Mouse (Mus musculus) cerebellum, adult (tissue): ENCODE measurements around the gene Rai14.

ENCODE experiments used
- ATAC-seq: cut with Nextera tagmentation; 2 replicates; pipeline ENCODE4 v1.9.2; 2017; ENCODE audit warnings: mild to moderate bottlenecking, moderate library complexity, mixed read lengths; ENCODE audit not compliant: insufficient number of reproducible peaks, low FRiP score, low TSS enrichment

The Rai14 gene

GRCm38 (mm10) chr15:10714409-10715138, at the start of gene Rai14:
TSS of gene Rai14 (minus strand) at chr15:10714624.
- ATAC-seq, result peak; percentile 46

GRCm38 (mm10) chr15:10761441-10761840, 47.0 kb upstream of the Rai14 start:
- ATAC-seq, result no peak

- ATAC-seq, result no peak
These were observed 45.6 kb upstream of the Rai14 start for GRCm38 (mm10) chr15:10760006-10760405.

- no peak for ATAC-seq
These were observed 45.0 kb upstream of the Rai14 start for GRCm38 (mm10) chr15:10759440-10759839.

- no peak for ATAC-seq
These were observed 44.4 kb upstream of the Rai14 start for GRCm38 (mm10) chr15:10758808-10759207.

GRCm38 (mm10) chr15:10751141-10751540, 36.7 kb upstream of the Rai14 start:
- no peak for ATAC-seq

GRCm38 (mm10) chr15:10750339-10750738, 35.9 kb upstream of the Rai14 start:
- ATAC-seq, result no peak

- ATAC-seq, result no peak
These were observed 35.3 kb upstream of the Rai14 start for GRCm38 (mm10) chr15:10749678-10750077.

GRCm38 (mm10) chr15:10747638-10748037, 33.2 kb upstream of the Rai14 start:
- ATAC-seq, result no peak

GRCm38 (mm10) chr15:10747226-10747625, 32.8 kb upstream of the Rai14 start:
- ATAC-seq, result no peak

GRCm38 (mm10) chr15:10746303-10747051, 32.1 kb upstream of the Rai14 start:
- no peak for ATAC-seq

GRCm38 (mm10) chr15:10742441-10742840, 28.0 kb upstream of the Rai14 start:
- ATAC-seq, result no peak

GRCm38 (mm10) chr15:10739279-10739678, 24.9 kb upstream of the Rai14 start:
- ATAC-seq, result no peak

- ATAC-seq, result no peak
These were observed 24.1 kb upstream of the Rai14 start for GRCm38 (mm10) chr15:10738354-10739142.

GRCm38 (mm10) chr15:10735948-10736347, 21.5 kb upstream of the Rai14 start:
- ATAC-seq, result no peak

- no peak for ATAC-seq
These were observed 20.8 kb upstream of the Rai14 start for GRCm38 (mm10) chr15:10735216-10735615.

- ATAC-seq, result no peak
These were observed 17.0 kb upstream of the Rai14 start for GRCm38 (mm10) chr15:10731398-10731797.

- ATAC-seq, result no peak
These were observed 11.8 kb upstream of the Rai14 start for GRCm38 (mm10) chr15:10726272-10726671.

- no peak for ATAC-seq
These were observed 10.4 kb upstream of the Rai14 start for GRCm38 (mm10) chr15:10724857-10725256.

- ATAC-seq, result no peak
These were observed 9.1 kb upstream of the Rai14 start for GRCm38 (mm10) chr15:10723507-10723906.
